In the genomic region with DNA sequence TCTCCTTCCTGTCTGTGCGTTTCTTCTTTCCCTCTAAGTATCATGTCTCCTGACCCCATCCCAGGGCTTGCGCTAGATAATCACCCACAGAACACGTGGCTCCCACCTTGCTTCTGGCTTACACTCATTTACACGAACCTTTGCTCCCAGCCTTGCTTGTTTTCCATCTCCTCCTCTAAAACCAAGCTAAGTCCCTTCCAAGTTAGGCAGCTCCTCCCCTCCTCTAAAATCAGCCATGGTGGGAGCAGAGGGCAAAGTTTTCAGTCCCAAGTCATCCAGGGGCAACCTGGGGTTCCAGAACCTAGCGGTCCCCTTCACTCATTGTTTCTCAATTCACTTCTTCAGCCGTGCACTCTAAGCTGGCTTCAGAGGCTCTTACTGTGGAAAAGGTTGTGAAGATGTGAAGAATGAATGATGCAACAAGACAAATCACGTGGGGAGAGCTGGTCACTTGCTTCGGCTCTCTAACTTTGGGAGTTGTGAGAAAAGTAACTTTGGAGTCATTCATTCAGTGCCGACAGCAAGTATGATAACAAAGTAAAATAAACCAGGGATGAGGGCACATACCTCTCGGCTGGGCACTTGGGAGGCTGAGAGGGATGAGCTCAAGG, we compare ENCODE assay signal across 17 mouse cellular contexts.
DNase-seq lines count a peak whose midpoint lies in the region; ATAC-seq and TF ChIP-seq lines count a peak whose summit lies in the region.
"Had no signal": no experiment of that assay in that cellular context is flagged by ENCODE, and none has a peak within 500 bp of the region (broad histone marks: within the 10 kb centered on the region; RNA-seq: fewer than 3 reads in every experiment).

No protein-coding gene starts in this region.

- peak overlapping the region; percentile 85 for H3K9ac ChIP-seq in liver, adult 2 months (ENCODE audit: low read depth, low read length)
- H3K9ac ChIP-seq in liver, embryonic 12.5 days = no peak overlapping the region
- H3K9ac ChIP-seq in intestine, embryonic 16.5 days (ENCODE audit: low read depth, low read length) = no peak overlapping the region
- no peak overlapping the region for H3K9ac ChIP-seq in forebrain, embryonic 14.5 days (ENCODE audit: low read length)
- H3K9ac ChIP-seq: liver, embryonic 14.5 days had no signal

- ATAC-seq in liver, embryonic 12.5 days = no peak
- ATAC-seq in intestine, embryonic 16.5 days = peak; percentile 46; the same call in 1 of the 2 replicates
- ATAC-seq in forebrain, embryonic 14.5 days = no peak
- ATAC-seq: midbrain, embryonic 16.5 days had no signal

- peaks cover 25% of the 10 kb centered on the region for H3K4me1 ChIP-seq in liver, adult 2 months (ENCODE audit: control insufficient read depth, insufficient read depth, low read length)
- H3K4me1 ChIP-seq in liver, embryonic 12.5 days = peaks cover 12% of the 10 kb centered on the region; the same call in 1 of the 2 replicates
- H3K4me1 ChIP-seq in intestine, embryonic 16.5 days (ENCODE audit: control insufficient read depth, insufficient read depth, low read length) = 0 out of 2 replicates have a peak, but pooled peaks cover 8% of the 10 kb centered on the region
- H3K4me1 ChIP-seq in forebrain, embryonic 14.5 days (ENCODE audit: control insufficient read depth, insufficient read depth, low read length) = no peaks in the 10 kb centered on the region
- H3K4me1 ChIP-seq: forebrain, embryonic 10.5 days had no signal

- no peak for TF ChIP-seq CTCF in liver, adult 2 months (IDR thresholded peaks at IDR 0.05; ENCODE audit: low read depth, low read length)
- TF ChIP-seq CTCF in left cerebral cortex, adult 2 months (IDR thresholded peaks at IDR 0.05) = no peak

- DNase-seq in liver, adult 2 months (ENCODE audit: extremely low read depth, low read depth, low spot score) = peak; percentile 98
- DNase-seq in kidney, adult 9 months = peak; percentile 93
- DNase-seq in kidney, postnatal 4 days = peak; percentile 22 to 48
- DNase-seq in forebrain, embryonic 14.5 days (ENCODE audit: low spot score) = no peak
- no peak for DNase-seq in left cerebral cortex, adult 2 months (ENCODE audit: extremely low spot score in 1 of 2, low spot score in 2 of 2)
- DNase-seq: adrenal gland, postnatal 10 days; cerebellum, adult 8-10 months; heart, adult 18-20 months; heart, postnatal 4 days; layer of hippocampus, adult 9-11 months; right cerebral cortex, postnatal 25 days had no signal

- H3K79me2 ChIP-seq in liver, adult 2 months (ENCODE audit: control insufficient read depth, insufficient read depth, low read length) = no peaks in the 10 kb centered on the region

- no peaks in the 10 kb centered on the region for H3K9me3 ChIP-seq in liver, embryonic 12.5 days (replicated peaks)
- no peaks in the 10 kb centered on the region for H3K9me3 ChIP-seq in intestine, embryonic 16.5 days (ENCODE audit: control insufficient read depth, low read length)
- no peaks in the 10 kb centered on the region for H3K9me3 ChIP-seq in forebrain, embryonic 14.5 days (replicated peaks; ENCODE audit: control insufficient read depth, low read length)
- H3K9me3 ChIP-seq: forebrain, embryonic 10.5 days; G1E had no signal

- peak overlapping the region; percentile 100 for H3K27ac ChIP-seq in liver, adult 2 months (replicated peaks; ENCODE audit: insufficient read depth, low read depth, low read length)
- H3K27ac ChIP-seq in liver, embryonic 12.5 days = no peak overlapping the region
- H3K27ac ChIP-seq in intestine, embryonic 16.5 days (ENCODE audit: low read length) = no peak overlapping the region
- no peak overlapping the region for H3K27ac ChIP-seq in forebrain, embryonic 14.5 days (ENCODE audit: low read depth, low read length)
- H3K27ac ChIP-seq in left cerebral cortex, adult 2 months = no peak overlapping the region
- H3K27ac ChIP-seq: forebrain, embryonic 10.5 days; liver, embryonic 14.5 days had no signal

- intact Hi-C loops in left cerebral cortex, adult 2 months (cut with DNase I) = no loop called here

- H3K4me2 ChIP-seq in liver, embryonic 12.5 days = no peak overlapping the region
- H3K4me2 ChIP-seq in intestine, embryonic 16.5 days (ENCODE audit: low read depth, low read length) = no peak overlapping the region
- H3K4me2 ChIP-seq in forebrain, embryonic 14.5 days (ENCODE audit: low read length) = no peak overlapping the region

- H3K36me3 ChIP-seq in liver, adult 2 months (ENCODE audit: control insufficient read depth, insufficient read depth, low read length) = no peaks in the 10 kb centered on the region
- no peaks in the 10 kb centered on the region for H3K36me3 ChIP-seq in liver, embryonic 12.5 days
- no peaks in the 10 kb centered on the region for H3K36me3 ChIP-seq in intestine, embryonic 16.5 days (ENCODE audit: control insufficient read depth, insufficient read depth, low read length)
- no peaks in the 10 kb centered on the region for H3K36me3 ChIP-seq in forebrain, embryonic 14.5 days (ENCODE audit: control insufficient read depth, insufficient read depth, low read length)
- H3K36me3 ChIP-seq: forebrain, embryonic 10.5 days; G1E had no signal

- H3K4me3 ChIP-seq in liver, adult 2 months (ENCODE audit: insufficient read depth, low read depth, low read length) = peak overlapping the region; percentile 54
- no peak overlapping the region for H3K4me3 ChIP-seq in liver, embryonic 12.5 days
- H3K4me3 ChIP-seq in intestine, embryonic 16.5 days (ENCODE audit: low read length) = no peak overlapping the region
- no peak overlapping the region for H3K4me3 ChIP-seq in forebrain, embryonic 14.5 days (ENCODE audit: low read depth, low read length)
- no peak overlapping the region for H3K4me3 ChIP-seq in left cerebral cortex, adult 2 months
- H3K4me3 ChIP-seq: forebrain, embryonic 10.5 days had no signal

- 33% methylated on average over 10 of the region's 10 CpGs for WGBS in liver, adult 2 months
- WGBS in liver, embryonic 12.5 days (ENCODE audit: insufficient replicate concordance) = 62% methylated on average over 10 of the region's 10 CpGs
- WGBS in intestine, embryonic 16.5 days = 68% methylated on average over 10 of the region's 10 CpGs
- WGBS in forebrain, embryonic 14.5 days = 85% methylated on average over 10 of the region's 10 CpGs

- H3K27me3 ChIP-seq in liver, adult 2 months (ENCODE audit: control insufficient read depth, insufficient read depth, low read length) = no peaks in the 10 kb centered on the region
- no peaks in the 10 kb centered on the region for H3K27me3 ChIP-seq in liver, embryonic 12.5 days (replicated peaks)
- no peaks in the 10 kb centered on the region for H3K27me3 ChIP-seq in intestine, embryonic 16.5 days (replicated peaks; ENCODE audit: control insufficient read depth, insufficient read depth, low read length)
- no peaks in the 10 kb centered on the region for H3K27me3 ChIP-seq in forebrain, embryonic 14.5 days (replicated peaks; ENCODE audit: control insufficient read depth, insufficient read depth, low read length)

- TF ChIP-seq POLR2A in liver, adult 2 months (IDR thresholded peaks at IDR 0.05; ENCODE audit: extremely low read depth, insufficient read depth, low read length) = no peak

Comparison
In these comparisons a context has a peak if more than half of its experiments do, and no peak if none do; other contexts are left out.
1. DNase-seq: peak in liver, adult 2 months (single experiment), kidney, adult 9 months (single experiment) and kidney, postnatal 4 days (2 of 2); none in forebrain, embryonic 14.5 days (single experiment) and left cerebral cortex, adult 2 months (0 of 2).